Comparison of ENCODE assay signal across 11 mouse cellular contexts in the genomic region with DNA sequence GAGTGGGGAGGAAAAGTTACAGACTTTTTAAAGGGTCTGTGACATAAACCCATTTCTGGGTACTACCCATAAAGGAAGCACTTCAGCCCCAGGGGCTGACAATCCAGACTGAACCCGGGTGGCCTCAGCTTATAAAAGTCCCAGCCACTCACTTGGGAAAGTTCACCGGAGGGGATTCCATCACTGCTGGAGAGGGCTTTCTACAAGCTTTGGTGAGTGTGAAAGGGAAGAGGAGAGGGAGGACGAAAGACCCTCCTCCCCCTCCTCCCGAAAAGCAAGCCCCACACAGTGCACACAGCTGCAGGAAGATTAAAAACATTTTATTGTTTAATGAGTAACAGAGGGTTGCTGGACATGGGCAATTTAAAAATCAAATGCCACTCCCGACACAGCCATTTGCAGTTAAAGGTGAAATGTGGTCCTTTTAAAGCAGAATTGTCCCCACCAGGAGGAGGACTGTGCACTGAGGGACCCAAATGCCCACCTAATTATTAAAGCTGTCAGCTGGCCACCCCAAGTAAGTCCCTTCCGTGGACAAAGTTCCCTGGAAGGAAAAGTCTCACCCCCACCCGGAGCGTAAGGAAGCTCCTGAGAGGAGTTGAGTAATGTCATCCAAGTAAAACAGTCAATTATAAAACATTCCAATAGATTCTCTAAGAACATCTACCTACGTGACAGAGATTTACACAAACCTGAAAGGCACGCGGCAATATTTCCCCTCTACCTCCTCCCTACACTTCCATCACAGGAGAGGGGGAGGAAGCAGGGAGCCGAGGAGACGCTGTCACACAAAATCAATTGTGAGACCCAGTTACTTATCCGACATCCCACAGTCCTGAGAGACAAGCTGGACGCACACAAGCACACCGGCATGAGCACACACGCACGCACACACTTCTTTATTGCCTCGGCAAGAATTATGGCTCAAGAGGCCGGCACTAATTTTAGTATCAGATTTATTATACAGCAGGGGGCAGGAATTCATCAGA. TPM values are rescaled to one million over a fixed set of nuclear protein-coding genes. Genes with fewer than 3 reads are reported as not detected.
DNase-seq lines count a peak whose midpoint lies in the region; ATAC-seq and TF ChIP-seq lines count a peak whose summit lies in the region.
"Had no signal": no experiment of that assay in that cellular context is flagged by ENCODE, and none has a peak within 500 bp of the region (broad histone marks: within the 10 kb centered on the region; RNA-seq: fewer than 3 reads in every experiment).

No protein-coding gene starts in this region.

- no peaks in the 10 kb centered on the region for H3K27me3 ChIP-seq in forebrain, embryonic 11.5 days (ENCODE audit: control insufficient read depth, insufficient read depth, low read length)
- no peaks in the 10 kb centered on the region for H3K27me3 ChIP-seq in forebrain, postnatal 0 days (ENCODE audit: insufficient read depth, low read length)
- H3K27me3 ChIP-seq in lung, embryonic 15.5 days = no peaks in the 10 kb centered on the region
- H3K27me3 ChIP-seq in hindbrain, postnatal 0 days (ENCODE audit: insufficient read depth, low read length) = no peaks in the 10 kb centered on the region
- no peaks in the 10 kb centered on the region for H3K27me3 ChIP-seq in neural tube, embryonic 14.5 days (ENCODE audit: control insufficient read depth, insufficient read depth, low read length)
- H3K27me3 ChIP-seq: liver, embryonic 15.5 days had no signal

- no peak for DNase-seq in forebrain, embryonic 11.5 days (ENCODE audit: low spot score)
- no peak for DNase-seq in forebrain, postnatal 0 days
- DNase-seq in lung, adult 18-20 months = no peak
- DNase-seq in hindbrain, postnatal 0 days (ENCODE audit: low spot score) = no peak
- DNase-seq in frontal cortex, postnatal 36 days (ENCODE audit: low spot score in 2 of 2) = no peak

- peak overlapping the region; percentile 62 for H3K27ac ChIP-seq in forebrain, embryonic 11.5 days (ENCODE audit: low read depth, low read length)
- no peak overlapping the region for H3K27ac ChIP-seq in forebrain, postnatal 0 days (ENCODE audit: low read depth, low read length)
- 0 out of 2 replicates have a peak overlapping the region, but pooled peaks have one; percentile 9 for H3K27ac ChIP-seq in lung, embryonic 15.5 days
- peak overlapping the region; percentile 41; the same call in 1 of the 2 replicates for H3K27ac ChIP-seq in hindbrain, postnatal 0 days
- H3K27ac ChIP-seq in neural tube, embryonic 14.5 days (ENCODE audit: low read depth, low read length) = peak overlapping the region; percentile 16; the same call in 1 of the 2 replicates
- H3K27ac ChIP-seq: liver, embryonic 15.5 days had no signal

- H3K4me3 ChIP-seq in forebrain, embryonic 11.5 days (ENCODE audit: low read depth, low read length) = no peak overlapping the region
- H3K4me3 ChIP-seq in forebrain, postnatal 0 days (ENCODE audit: low read depth, low read length) = no peak overlapping the region
- H3K4me3 ChIP-seq in lung, embryonic 15.5 days = no peak overlapping the region
- no peak overlapping the region for H3K4me3 ChIP-seq in hindbrain, postnatal 0 days (ENCODE audit: low read length)
- H3K4me3 ChIP-seq in neural tube, embryonic 14.5 days (ENCODE audit: low read depth, low read length) = no peak overlapping the region
- H3K4me3 ChIP-seq: erythroblast, embryonic 14.5 days; liver, embryonic 15.5 days; myocyte had no signal

- H3K9me3 ChIP-seq in forebrain, embryonic 11.5 days (ENCODE audit: control insufficient read depth, low read length) = no peaks in the 10 kb centered on the region
- no peaks in the 10 kb centered on the region for H3K9me3 ChIP-seq in forebrain, postnatal 0 days (ENCODE audit: low read length)
- no peaks in the 10 kb centered on the region for H3K9me3 ChIP-seq in lung, embryonic 15.5 days
- H3K9me3 ChIP-seq in hindbrain, postnatal 0 days (ENCODE audit: low read length) = no peaks in the 10 kb centered on the region
- H3K9me3 ChIP-seq in neural tube, embryonic 14.5 days (ENCODE audit: control insufficient read depth, low read length) = no peaks in the 10 kb centered on the region
- H3K9me3 ChIP-seq: liver, embryonic 15.5 days had no signal

- H3K4me2 ChIP-seq in forebrain, embryonic 11.5 days (ENCODE audit: low read depth, low read length, severe bottlenecking) = 0 out of 2 replicates have a peak overlapping the region, but pooled peaks have one; percentile 1
- no peak overlapping the region for H3K4me2 ChIP-seq in forebrain, postnatal 0 days (ENCODE audit: low read depth)
- H3K4me2 ChIP-seq in lung, embryonic 15.5 days = no peak overlapping the region; the same call in 1 of the 2 replicates
- H3K4me2 ChIP-seq in hindbrain, postnatal 0 days (ENCODE audit: low read depth, low read length) = no peak overlapping the region
- no peak overlapping the region for H3K4me2 ChIP-seq in neural tube, embryonic 14.5 days (ENCODE audit: low read depth, low read length)
- H3K4me2 ChIP-seq: liver, embryonic 15.5 days had no signal

- ATAC-seq in forebrain, embryonic 11.5 days (replicated peaks; ENCODE audit: low FRiP score) = peak; percentile 45; the same call in 1 of the 2 replicates
- ATAC-seq in forebrain, postnatal 0 days = no peak
- ATAC-seq in lung, embryonic 15.5 days (ENCODE audit: borderline replicate concordance, extremely low read depth, low FRiP score, low TSS enrichment) = no peak
- ATAC-seq in hindbrain, postnatal 0 days = no peak
- ATAC-seq in neural tube, embryonic 14.5 days (ENCODE audit: low read depth) = no peak
- no peak for ATAC-seq in frontal cortex, adult (ENCODE audit: low TSS enrichment)

- 21% methylated on average over 20 of the region's 20 CpGs for WGBS in forebrain, embryonic 11.5 days
- 25% methylated on average over 20 of the region's 20 CpGs for WGBS in forebrain, postnatal 0 days
- WGBS in lung, embryonic 15.5 days = 35% methylated on average over 20 of the region's 20 CpGs
- WGBS in hindbrain, postnatal 0 days = 23% methylated on average over 20 of the region's 20 CpGs
- WGBS in neural tube, embryonic 14.5 days = 7% methylated on average over 20 of the region's 20 CpGs

- peak overlapping the region; percentile 21 for H3K9ac ChIP-seq in forebrain, embryonic 11.5 days (ENCODE audit: low read length)
- no peak overlapping the region for H3K9ac ChIP-seq in forebrain, postnatal 0 days
- no peak overlapping the region for H3K9ac ChIP-seq in lung, embryonic 15.5 days
- H3K9ac ChIP-seq in hindbrain, postnatal 0 days (replicated peaks; ENCODE audit: low read length) = no peak overlapping the region
- H3K9ac ChIP-seq in neural tube, embryonic 14.5 days (replicated peaks; ENCODE audit: low read depth, low read length) = no peak overlapping the region
- H3K9ac ChIP-seq: liver, embryonic 15.5 days had no signal

- TF ChIP-seq CTCF in forebrain, postnatal 0 days (IDR thresholded peaks at IDR 0.05; ENCODE audit: low read depth) = no peak
- TF ChIP-seq CTCF in hindbrain, postnatal 0 days (IDR thresholded peaks at IDR 0.05; ENCODE audit: low read depth) = no peak

- no peaks in the 10 kb centered on the region; the same call in 1 of the 2 replicates for H3K36me3 ChIP-seq in forebrain, embryonic 11.5 days (ENCODE audit: control insufficient read depth, insufficient read depth, low read length)
- no peaks in the 10 kb centered on the region for H3K36me3 ChIP-seq in forebrain, postnatal 0 days (ENCODE audit: insufficient read depth)
- no peaks in the 10 kb centered on the region for H3K36me3 ChIP-seq in lung, embryonic 15.5 days
- 0 out of 2 replicates have a peak, but pooled peaks cover under 1% of the 10 kb centered on the region for H3K36me3 ChIP-seq in hindbrain, postnatal 0 days (ENCODE audit: insufficient read depth, low read length)
- H3K36me3 ChIP-seq in neural tube, embryonic 14.5 days (ENCODE audit: control insufficient read depth, insufficient read depth, low read length) = no peaks in the 10 kb centered on the region
- H3K36me3 ChIP-seq: liver, embryonic 15.5 days had no signal

- H3K4me1 ChIP-seq in forebrain, embryonic 11.5 days (replicated peaks; ENCODE audit: control insufficient read depth, insufficient read depth, low read length) = peaks cover 59% of the 10 kb centered on the region
- no peaks in the 10 kb centered on the region; the same call in 1 of the 2 replicates for H3K4me1 ChIP-seq in forebrain, postnatal 0 days (ENCODE audit: insufficient read depth)
- peaks cover 61% of the 10 kb centered on the region for H3K4me1 ChIP-seq in lung, embryonic 15.5 days
- peaks cover 15% of the 10 kb centered on the region; the same call in 1 of the 2 replicates for H3K4me1 ChIP-seq in hindbrain, postnatal 0 days (ENCODE audit: insufficient read depth, low read length)
- peaks cover 51% of the 10 kb centered on the region for H3K4me1 ChIP-seq in neural tube, embryonic 14.5 days (ENCODE audit: control insufficient read depth, insufficient read depth, low read length)

RNA-seq across cellular contexts. Expression of a gene that starts 24.1 kb away (rescaled TPM):
- 23.9 and 26.2 TPM in 2 replicates for polyA plus RNA-seq in forebrain, embryonic 11.5 days (2014; fragmentation: Nextera tagmentation; extraction: Ambion mirVana)
- 81.4 and 107 TPM in 2 replicates for total RNA-seq in forebrain, postnatal 0 days (2014; rRNA removed)
- 9.8 and 18.5 TPM in 2 replicates for polyA plus RNA-seq in forebrain, postnatal 0 days (2015; fragmentation: Nextera tagmentation; extraction: Ambion mirVana)
- 12.0 and 13.8 TPM in 2 replicates for polyA plus RNA-seq in lung, embryonic 15.5 days (2015; fragmentation: Nextera tagmentation; extraction: Ambion mirVana)
- total RNA-seq in hindbrain, postnatal 0 days (2014; rRNA removed) = 165 and 170 TPM in 2 replicates
- polyA plus RNA-seq in hindbrain, postnatal 0 days (2015; fragmentation: Nextera tagmentation; extraction: Ambion mirVana) = 33.0 and 36.8 TPM in 2 replicates
- 20.0 and 25.6 TPM in 2 replicates for polyA plus RNA-seq in neural tube, embryonic 14.5 days (2014; fragmentation: Nextera tagmentation; extraction: Ambion mirVana)
